Mouse (Mus musculus) bone marrow, adult 2 months (tissue): ENCODE results near the gene Lmo4. TPM values are rescaled to one million over a fixed set of nuclear protein-coding genes. Genes with fewer than 3 reads are reported as not detected.

Experiments
- H3K27ac ChIP-seq: fragments of 200-500 bp; 2 replicates; pipeline ENCODE4 v1.5.1; 2012; ENCODE audit warnings: low read depth, mild to moderate bottlenecking, control low read depth, inconsistent platforms, low read length; ENCODE audit not compliant: control insufficient read depth, poor library complexity, insufficient read depth
- H3K4me1 ChIP-seq: fragments of 200-500 bp; 2 replicates; pipeline ENCODE4 v1.6.1; 2011; ENCODE audit warnings: low read length; ENCODE audit not compliant: control insufficient read depth, insufficient read depth
- H3K4me3 ChIP-seq: fragments of 200-500 bp; replicated peaks from 2 replicates; pipeline ENCODE3; 2011; ENCODE audit warnings: mild to moderate bottlenecking, low read depth, low read length, control low read depth; ENCODE audit not compliant: control insufficient read depth
- CTCF ChIP-seq: fragments of 200-500 bp; IDR thresholded peaks from 2 replicates; pipeline ENCODE4 v1.5.1; 2011; ENCODE audit warnings: low read length, control low read depth; ENCODE audit not compliant: control insufficient read depth, insufficient read depth
- POLR2A ChIP-seq: fragments of 200-500 bp; IDR thresholded peaks from 2 replicates; pipeline ENCODE4 v1.6.1; 2011; ENCODE audit warnings: low read depth, mild to moderate bottlenecking, control low read depth, low read length, borderline replicate concordance; ENCODE audit not compliant: control insufficient read depth
- WGBS: fragments of 180-500 bp; shearing (Covaris S2); methylation state at CpG from one replicate; pipeline ENCODE4 v1.1.7; 2018; 5-methylcytosine and 5-hydroxymethylcytosine counted together
- polyA plus RNA-seq: library from polyadenylated mRNA; stranded (reverse); fragments of >200 nt; gene quantifications from 2 replicates; pipeline ENCODE4 v1.2.4, GENCODE M21; 2011; ENCODE audit warnings: low replicate concordance; ENCODE audit not compliant: missing spikeins, insufficient read depth, insufficient read length

The Lmo4 gene
- 54.7 and 73.1 TPM in 2 replicates for polyA plus RNA-seq

- TF ChIP-seq POLR2A (peak; percentile 86), CTCF (no peak)
- H3K4me1 ChIP-seq: peaks cover 3% of the 10 kb centered on the region
- under 1% methylated on average over 74 of the region's 76 CpGs for WGBS
- peak within 1 kb of the TSS; percentile 90 for H3K4me3 ChIP-seq
- H3K27ac ChIP-seq: peak within 1 kb of the TSS; percentile 99
These were observed at the start of gene Lmo4 for GRCm38 (mm10) chr3:144204413-144205311. TSS of gene Lmo4 (minus strand) at chr3:144205220.

- H3K4me1 ChIP-seq: peaks cover 1% of the 10 kb centered on the region; the same call in 1 of the 2 replicates
- 86% methylated on average over 5 of the region's 5 CpGs for WGBS
- no peak overlapping the region for H3K27ac ChIP-seq
- TF ChIP-seq POLR2A (no peak), CTCF (no peak)
- no peak overlapping the region for H3K4me3 ChIP-seq
These were observed 49.3 kb upstream of the Lmo4 start for GRCm38 (mm10) chr3:144254281-144254680.

GRCm38 (mm10) chr3:144253018-144253417 is 48.0 kb upstream of the Lmo4 start:
- WGBS: 14% methylated on average over 6 of the region's 6 CpGs
- Histone ChIP-seq H3K4me3 (no peak overlapping the region), H3K4me1 (peaks cover 1% of the 10 kb centered on the region; the same call in 1 of the 2 replicates), H3K27ac (no peak overlapping the region)
- TF ChIP-seq CTCF (no peak), POLR2A (no peak)

GRCm38 (mm10) chr3:144252109-144252508 is 47.1 kb upstream of the Lmo4 start:
- Histone ChIP-seq H3K27ac (no peak overlapping the region), H3K4me1 (peaks cover 1% of the 10 kb centered on the region; the same call in 1 of the 2 replicates), H3K4me3 (no peak overlapping the region)
- 66% methylated on average over 4 of the region's 4 CpGs for WGBS
- no peak for TF ChIP-seq POLR2A
- TF ChIP-seq CTCF: no peak

- 27% methylated on average over 15 of the region's 15 CpGs for WGBS
- no peaks in the 10 kb centered on the region for H3K4me1 ChIP-seq
- peak; percentile 68 for TF ChIP-seq CTCF
- TF ChIP-seq POLR2A: no peak
- H3K4me3 ChIP-seq: no peak overlapping the region
- H3K27ac ChIP-seq: no peak overlapping the region
These were observed 37.1 kb upstream of the Lmo4 start for GRCm38 (mm10) chr3:144242025-144242673.

- no peak for TF ChIP-seq CTCF
- TF ChIP-seq POLR2A: no peak
- Histone ChIP-seq H3K4me3 (no peak overlapping the region), H3K27ac (no peak overlapping the region), H3K4me1 (no peaks in the 10 kb centered on the region)
- 80% methylated on average over 3 of the region's 3 CpGs for WGBS
These were observed 36.1 kb upstream of the Lmo4 start for GRCm38 (mm10) chr3:144241161-144241560.

GRCm38 (mm10) chr3:144238482-144238881 is 33.5 kb upstream of the Lmo4 start:
- Histone ChIP-seq H3K4me1 (no peaks in the 10 kb centered on the region), H3K4me3 (no peak overlapping the region), H3K27ac (no peak overlapping the region)
- 67% methylated on average over 11 of the region's 11 CpGs for WGBS
- TF ChIP-seq POLR2A (no peak), CTCF (no peak)

GRCm38 (mm10) chr3:144232347-144233008 is 27.5 kb upstream of the Lmo4 start:
- no peak for TF ChIP-seq POLR2A
- no peak for TF ChIP-seq CTCF
- 34% methylated on average over 11 of the region's 11 CpGs for WGBS
- Histone ChIP-seq H3K4me1 (peaks cover 4% of the 10 kb centered on the region; the same call in 1 of the 2 replicates), H3K4me3 (no peak overlapping the region), H3K27ac (no peak overlapping the region; the same call in 1 of the 2 replicates)
